Mouse (Mus musculus) heart, adult 9 months (tissue): Measurements from ENCODE around the gene Zfp949.
"Not testable (repeated sequence)": the region's sequence is repeated elsewhere in the genome, so short reads cannot be mapped to it uniquely, and the experiment has no call there.

Source experiments
- DNase-seq, 2 experiments: peaks; one replicate each; pipeline ENCODE4 v3.0.0; 2022; ENCODE audit warnings: low spot score in 2 of 2

Zfp949 gene

GRCm38 (mm10) chr9:88542816-88543215 lies 5.0 kb upstream of the Zfp949 start:
- DNase-seq = no peak

DNA sequence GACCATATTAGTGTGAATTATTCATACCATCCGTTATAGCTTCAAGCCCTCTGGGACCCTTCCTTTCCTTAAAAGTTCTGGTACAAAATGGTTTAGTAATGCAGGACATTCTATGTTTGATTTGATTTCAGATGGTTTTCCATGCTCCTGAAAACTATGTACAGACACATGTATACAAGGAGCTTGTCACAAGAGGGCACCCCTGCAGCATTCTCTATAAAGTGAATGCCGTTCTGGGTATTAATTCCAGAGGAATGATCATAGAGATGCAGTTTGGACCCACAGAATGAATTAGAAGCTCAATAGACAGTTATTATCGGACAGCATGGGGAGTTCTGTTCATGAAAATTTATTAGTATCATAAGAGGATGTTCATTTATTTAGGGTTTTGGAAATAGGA lies 2.3 kb upstream of the Zfp949 start:
- no peak for DNase-seq

DNA sequence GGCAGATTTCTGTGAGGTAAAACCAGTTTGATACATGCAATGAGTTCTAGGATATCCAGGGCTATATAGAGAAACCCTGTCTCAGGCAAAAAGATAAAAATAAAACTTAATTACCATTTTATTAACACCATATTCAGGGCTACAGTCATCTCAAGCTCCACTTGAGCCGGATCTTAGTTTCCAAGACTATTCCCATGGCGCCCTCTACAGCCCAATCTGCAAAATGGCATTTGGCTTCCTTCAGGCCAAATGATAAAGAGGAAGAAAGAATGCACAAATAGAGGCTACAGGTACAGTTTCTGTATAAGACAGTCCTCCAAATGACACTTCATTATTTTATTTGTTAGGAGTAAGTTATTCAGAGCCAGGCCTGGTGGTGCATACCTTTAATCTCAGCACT lies 1.7 kb upstream of the Zfp949 start:
- DNase-seq = peak in 1 of 2 experiments; percentile 32

DNA sequence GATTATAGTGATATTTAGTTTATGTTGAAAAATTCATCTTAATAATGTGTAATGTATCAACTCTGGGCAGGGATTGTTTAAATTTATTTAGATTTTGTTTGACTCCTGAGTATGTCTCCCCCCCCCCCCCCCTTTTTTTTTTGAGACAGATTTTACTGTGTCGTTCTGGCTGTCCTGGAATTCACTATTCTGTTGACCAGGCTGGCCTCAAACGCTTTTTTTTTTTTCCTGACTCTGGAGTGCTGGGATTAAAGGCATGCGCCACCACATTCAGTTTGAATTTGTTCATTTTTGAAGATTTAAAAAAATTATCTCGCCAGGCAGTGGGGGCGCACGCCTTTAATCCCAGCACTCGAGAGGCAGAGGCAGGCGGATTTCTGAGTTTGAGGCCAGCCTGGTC lies 1.2 kb upstream of the Zfp949 start:
- DNase-seq = no peak

GRCm38 (mm10) chr9:88547270-88547669 lies 550 bp upstream of the Zfp949 start:
- peak; percentile 27 to 29 for DNase-seq

GRCm38 (mm10) chr9:88548614-88548945 lies 760 bp downstream of the Zfp949 start:
- DNase-seq = no peak

GRCm38 (mm10) chr9:88553071-88553470 lies 5.3 kb downstream of the Zfp949 start:
- DNase-seq = no peak

GRCm38 (mm10) chr9:88558146-88558545 lies 10.3 kb downstream of the Zfp949 start:
- no peak for DNase-seq

DNA sequence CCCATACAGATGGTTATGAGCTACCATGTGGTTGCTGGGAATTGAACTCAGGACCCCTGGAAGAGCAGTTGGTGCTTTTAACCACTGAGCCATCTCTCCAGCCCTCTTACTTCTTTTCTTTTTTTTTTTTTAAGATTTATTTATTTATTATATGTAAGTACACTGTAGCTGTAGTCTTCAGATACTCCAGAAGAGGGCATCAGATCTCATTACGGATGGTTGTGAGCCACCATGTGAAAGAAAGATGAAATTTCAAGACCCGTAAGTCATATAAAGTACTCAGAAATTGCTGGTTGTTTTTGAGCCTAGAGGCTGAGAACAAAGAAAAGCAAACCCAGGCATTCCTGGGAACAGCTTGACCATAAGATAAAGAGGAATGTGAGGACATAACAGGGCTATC lies 13.7 kb downstream of the Zfp949 start:
- DNase-seq = not testable (repeated sequence)

DNA sequence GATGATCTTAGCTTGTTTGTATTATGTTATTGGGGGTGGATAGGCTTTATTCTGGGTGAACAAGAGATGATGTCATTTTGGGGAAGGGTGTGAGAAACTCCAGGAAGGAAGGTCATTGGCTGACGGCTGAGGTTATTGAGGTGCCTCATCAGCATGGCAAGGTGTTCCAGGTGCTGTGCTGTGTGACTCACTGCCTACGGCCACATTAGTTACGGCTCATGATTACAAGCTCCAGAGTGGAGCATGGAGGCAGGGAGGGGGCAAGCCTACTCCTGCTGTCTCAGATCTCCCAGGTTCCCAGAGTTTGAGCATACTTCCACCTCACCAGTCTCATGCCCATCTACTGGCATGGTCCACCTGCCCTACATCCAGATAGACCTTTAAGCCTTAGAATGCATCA lies 22.7 kb downstream of the Zfp949 start:
- not testable (repeated sequence) for DNase-seq

DNA sequence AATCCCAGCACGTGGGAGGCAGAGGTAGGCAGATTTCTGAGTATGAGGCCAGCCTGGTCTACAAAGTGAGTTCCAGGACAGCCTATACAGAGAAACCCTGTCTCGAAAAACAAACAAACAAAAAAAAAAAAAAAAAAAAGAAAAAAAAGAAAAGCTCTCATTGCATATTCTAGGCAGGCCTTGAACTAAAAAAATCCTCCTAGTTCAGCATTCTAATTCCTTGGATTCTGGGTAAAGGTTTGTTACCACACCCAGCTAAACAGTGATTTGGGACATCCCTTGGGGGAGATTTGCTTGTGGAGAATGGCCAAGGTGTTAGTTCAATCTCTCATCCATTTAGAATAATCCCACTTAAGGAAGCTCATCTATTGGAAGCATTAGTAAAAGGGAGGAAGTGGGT lies 32.8 kb downstream of the Zfp949 start, which contains the start of gene Trim43a:
Gene Trim43a (plus strand): TSS at position 301 of the 400 bp plus-strand sequence.
- not testable (repeated sequence) for DNase-seq

DNA sequence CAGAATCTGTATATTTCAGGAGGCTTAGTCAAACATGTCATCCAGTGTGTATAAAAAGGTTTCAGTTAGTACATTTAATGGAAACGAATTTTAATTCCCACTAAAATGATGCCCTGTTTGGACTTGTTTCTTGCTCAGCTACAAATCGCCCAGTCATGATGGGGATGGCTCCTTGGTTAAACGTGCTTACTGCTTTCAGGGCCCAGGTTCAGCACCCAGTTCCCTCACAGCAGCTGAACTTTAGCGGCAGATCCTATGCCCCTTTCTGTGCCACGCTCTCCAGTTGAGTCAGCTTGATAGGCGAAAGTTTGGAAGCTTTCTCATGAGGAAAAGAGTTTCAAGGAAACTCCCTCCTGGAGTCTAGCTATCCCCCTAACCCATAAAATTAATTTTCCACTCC lies 45.9 kb downstream of the Zfp949 start:
- DNase-seq = not testable (repeated sequence)

DNA sequence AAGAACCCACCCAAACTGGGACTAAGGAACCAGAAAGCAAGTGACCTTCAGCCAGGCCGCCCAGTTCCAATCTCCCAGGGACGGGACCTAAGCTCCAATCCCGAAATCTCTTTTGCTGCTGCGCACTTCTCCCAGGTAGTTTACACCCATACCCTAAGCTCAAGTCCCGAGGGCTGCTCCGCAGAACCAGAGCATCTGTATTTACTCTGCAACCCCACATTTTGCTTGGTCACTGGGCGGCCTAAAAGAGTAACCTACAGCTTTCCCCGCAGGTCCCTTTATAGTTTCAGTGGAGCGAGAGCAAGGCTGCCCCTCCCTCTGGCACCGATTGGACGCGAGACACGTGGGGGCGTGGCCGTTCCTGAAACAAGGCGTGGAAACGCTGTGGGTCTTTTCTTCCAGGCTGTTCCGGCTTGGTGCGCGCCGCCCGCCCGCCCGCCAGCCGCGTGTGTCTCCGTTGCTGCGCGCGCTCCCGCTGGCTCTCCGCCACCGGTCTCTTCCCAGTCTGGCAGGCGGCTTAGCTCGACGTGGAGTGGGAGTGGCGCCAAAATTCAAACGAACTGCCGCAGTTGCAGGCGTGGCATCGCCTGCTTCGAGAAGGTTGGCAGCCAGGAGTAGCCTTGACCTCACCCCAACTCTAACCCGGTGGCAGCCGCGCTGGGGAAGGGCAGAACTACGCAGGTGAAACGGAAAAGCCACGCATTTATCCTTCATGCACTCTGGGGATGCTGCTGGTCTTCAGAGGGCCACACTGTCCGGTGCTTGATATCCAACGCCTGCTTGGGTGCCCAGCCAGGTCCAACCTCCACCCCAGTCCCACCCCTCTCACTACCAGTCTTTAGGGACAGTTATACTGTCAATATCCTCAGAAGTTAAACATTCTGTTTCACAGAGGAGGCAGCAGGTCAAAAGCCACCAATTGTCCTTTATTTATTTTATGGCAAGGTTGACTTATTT lies 51.7 kb downstream of the Zfp949 start:
- DNase-seq = peak; percentile 98 to 99
